Mouse (Mus musculus) forebrain, embryonic 12.5 days (tissue): ENCODE measurements at regions not wholly inside any gene's neighbourhood (a gene's known extent, or its start where the extent isn't known, plus 50 kb on each side); places are given as distances from the start of the nearest gene placed in this dataset. TPM values are rescaled to one million over a fixed set of nuclear protein-coding genes. Genes with fewer than 3 reads are reported as not detected.

ENCODE experiments used
- ATAC-seq: fragments of 200-750 bp; cut with Nextera tagmentation; 2 replicates; pipeline ENCODE4 v1.8.0; 2017; ENCODE audit warnings: moderate TSS enrichment; ENCODE audit not compliant: low FRiP score
- H3K27ac ChIP-seq: fragments of 300-500 bp; sonication (generic); 2 replicates; pipeline ENCODE4 v1.5.1; 2016; ENCODE audit warnings: mild to moderate bottlenecking
- H3K27me3 ChIP-seq: fragments of 300-500 bp; sonication (generic); 2 replicates; pipeline ENCODE4 v1.6.1; 2016; ENCODE audit warnings: mild to moderate bottlenecking
- H3K36me3 ChIP-seq: fragments of 300-500 bp; sonication (generic); replicated peaks from 2 replicates; pipeline ENCODE4 v1.6.1; 2016; ENCODE audit warnings: mild to moderate bottlenecking
- H3K4me1 ChIP-seq: fragments of 300-500 bp; sonication (generic); 2 replicates; pipeline ENCODE4 v1.6.1; 2016
- H3K4me2 ChIP-seq: fragments of 300-500 bp; sonication (generic); 2 replicates; pipeline ENCODE4 v1.6.1; 2016; ENCODE audit warnings: mild to moderate bottlenecking, moderate library complexity
- H3K4me3 ChIP-seq: fragments of 300-500 bp; sonication (generic); replicated peaks from 2 replicates; pipeline ENCODE4 v1.5.1; 2016; ENCODE audit warnings: mild to moderate bottlenecking
- H3K9ac ChIP-seq: fragments of 300-500 bp; sonication (generic); 2 replicates; pipeline ENCODE4 v1.6.1; 2016; ENCODE audit warnings: mild to moderate bottlenecking
- H3K9me3 ChIP-seq: fragments of 300-500 bp; sonication (generic); 2 replicates; pipeline ENCODE4 v1.6.1; 2016
- WGBS: fragments of 180-500 bp; shearing (Covaris S2); methylation state at CpG from one replicate; pipeline ENCODE4 v1.1.7; 2016; 5-methylcytosine and 5-hydroxymethylcytosine counted together
- microRNA-seq: library from miRNA; unstranded; fragments of <30 nt; microRNA quantifications from one replicate; pipeline ENCODE4, GENCODE M21; 2017

DNA sequence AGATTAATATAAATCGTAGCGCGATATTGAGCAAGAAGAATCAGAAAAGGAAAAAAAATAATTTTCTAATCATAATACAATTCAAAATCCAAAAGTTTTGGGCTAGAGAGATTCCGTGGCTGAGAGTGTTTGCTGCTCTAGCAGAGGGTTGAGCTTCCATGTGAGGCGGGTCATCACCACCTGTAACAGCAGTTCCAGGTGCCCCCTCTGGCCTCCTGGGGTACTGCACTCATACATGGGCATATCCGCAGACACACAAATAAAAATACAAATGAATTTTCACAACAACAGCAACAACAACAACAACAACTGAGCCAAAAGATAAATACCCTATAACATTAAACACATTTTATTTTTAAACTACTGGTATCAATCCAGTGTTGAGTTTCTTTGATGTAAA lies 94.7 kb upstream of the Chrm3 start:
- 92% methylated on average over 6 of the region's 6 CpGs for WGBS

GRCm38 (mm10) chr13:10454667-10455066 lies 94.0 kb upstream of the Chrm3 start:
- Histone ChIP-seq H3K4me3 (no peak overlapping the region), H3K36me3 (no peaks in the 10 kb centered on the region), H3K9ac (no peak overlapping the region), H3K4me2 (no peak overlapping the region), H3K27me3 (no peaks in the 10 kb centered on the region), H3K27ac (no peak overlapping the region), H3K9me3 (no peaks in the 10 kb centered on the region), H3K4me1 (no peaks in the 10 kb centered on the region)
- 95% methylated on average over 4 of the region's 4 CpGs for WGBS
- ATAC-seq = no peak

More for the DNA sequence above, 94.7 kb upstream of the Chrm3 start:
- no peaks in the 10 kb centered on the region for H3K9me3 ChIP-seq
- H3K4me3 ChIP-seq = no peak overlapping the region
- ATAC-seq = no peak
- no peak overlapping the region for H3K27ac ChIP-seq
- no peaks in the 10 kb centered on the region for H3K27me3 ChIP-seq
- H3K9ac ChIP-seq = no peak overlapping the region
- H3K4me2 ChIP-seq = no peak overlapping the region
- H3K36me3 ChIP-seq = no peaks in the 10 kb centered on the region
- H3K4me1 ChIP-seq = no peaks in the 10 kb centered on the region

DNA sequence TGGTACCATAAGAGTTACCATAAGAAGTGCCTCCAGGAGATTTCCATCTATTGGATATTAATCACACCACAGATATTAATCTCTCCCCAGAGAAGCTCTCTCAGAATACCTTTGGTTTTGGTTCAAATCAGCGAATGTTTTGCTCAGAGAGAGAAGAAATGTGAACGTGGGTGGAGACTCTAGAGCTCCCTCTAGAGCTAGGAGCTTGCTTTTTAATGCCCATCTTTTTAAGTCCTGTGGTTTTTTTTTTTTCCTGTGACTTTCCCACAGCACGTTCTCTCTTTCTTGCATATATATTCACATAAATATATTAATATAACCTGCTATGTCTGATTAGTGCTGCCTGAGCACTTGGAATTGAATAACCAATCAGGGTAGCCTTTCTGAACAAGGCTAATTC lies 90.4 kb upstream of the Chrm3 start:
- Histone ChIP-seq H3K27me3 (no peaks in the 10 kb centered on the region), H3K27ac (no peak overlapping the region), H3K4me1 (no peaks in the 10 kb centered on the region), H3K9ac (no peak overlapping the region), H3K9me3 (no peaks in the 10 kb centered on the region), H3K36me3 (no peaks in the 10 kb centered on the region), H3K4me3 (no peak overlapping the region), H3K4me2 (no peak overlapping the region)
- 33% methylated on average over 3 of the region's 3 CpGs for WGBS
- ATAC-seq = no peak

- WGBS = 85% methylated on average over 6 of the region's 6 CpGs
- Histone ChIP-seq H3K27me3 (no peaks in the 10 kb centered on the region), H3K4me2 (no peak overlapping the region), H3K36me3 (no peaks in the 10 kb centered on the region), H3K9ac (no peak overlapping the region), H3K4me3 (no peak overlapping the region), H3K9me3 (no peaks in the 10 kb centered on the region), H3K4me1 (no peaks in the 10 kb centered on the region), H3K27ac (no peak overlapping the region)
- no peak for ATAC-seq
Measured at GRCm38 (mm10) chr13:10449502-10449901, 88.9 kb upstream of the Chrm3 start.

DNA sequence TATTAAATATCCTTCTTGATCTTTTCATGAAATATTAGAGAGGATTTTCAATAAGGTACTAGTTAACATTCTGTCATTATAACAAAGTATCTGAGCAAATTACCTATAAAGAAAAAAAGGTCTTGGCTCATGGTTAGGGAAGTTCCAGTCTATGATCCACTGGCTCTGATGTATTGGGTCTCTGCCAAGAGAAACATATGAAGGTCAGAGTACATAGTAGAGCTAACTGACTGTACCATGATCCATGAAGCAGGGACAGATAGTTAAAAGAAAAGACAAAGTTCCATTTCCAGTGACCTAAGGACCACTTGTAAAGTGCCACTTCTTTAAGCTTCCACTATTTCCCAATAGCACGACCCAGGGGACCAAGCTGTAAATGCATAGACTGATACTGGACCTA lies 87.2 kb upstream of the Chrm3 start:
- no peaks in the 10 kb centered on the region for H3K27me3 ChIP-seq
- H3K4me1 ChIP-seq = no peaks in the 10 kb centered on the region
- H3K9me3 ChIP-seq = no peaks in the 10 kb centered on the region
- no peak overlapping the region for H3K4me2 ChIP-seq
- no peak for ATAC-seq
- 92% methylated on average over 1 of the region's 1 CpGs for WGBS
- no peak overlapping the region for H3K27ac ChIP-seq
- no peak overlapping the region for H3K4me3 ChIP-seq
- H3K9ac ChIP-seq = no peak overlapping the region
- no peaks in the 10 kb centered on the region for H3K36me3 ChIP-seq

GRCm38 (mm10) chr13:10445679-10446078 lies 85.0 kb upstream of the Chrm3 start:
- H3K27ac ChIP-seq = no peak overlapping the region
- no peaks in the 10 kb centered on the region for H3K4me1 ChIP-seq
- no peak for ATAC-seq
- H3K9ac ChIP-seq = no peak overlapping the region
- no peak overlapping the region for H3K4me3 ChIP-seq
- WGBS = 72% methylated on average over 3 of the region's 3 CpGs
- no peaks in the 10 kb centered on the region for H3K36me3 ChIP-seq
- no peak overlapping the region for H3K4me2 ChIP-seq
- no peaks in the 10 kb centered on the region for H3K9me3 ChIP-seq
- H3K27me3 ChIP-seq = no peaks in the 10 kb centered on the region

Small RNA genes lying in the stretch of these regions (microRNA-seq; reads per million reads assigned to microRNA genes)
- gene Gm23415 = not detected
